Mouse (Mus musculus) G1E (cell line): ENCODE results near the gene Arap1.

ENCODE experiments used
- CTCF ChIP-seq: IDR thresholded peaks from 2 replicates; pipeline ENCODE4 v1.5.1; 2012; ENCODE audit warnings: low read depth, low read length, inconsistent platforms, mixed read lengths
- TAL1 ChIP-seq: conservative IDR thresholded peaks from 2 replicates; pipeline ENCODE4 v1.6.1; 2012; ENCODE audit warnings: low read depth, low read length, inconsistent platforms, mixed read lengths

DNA sequence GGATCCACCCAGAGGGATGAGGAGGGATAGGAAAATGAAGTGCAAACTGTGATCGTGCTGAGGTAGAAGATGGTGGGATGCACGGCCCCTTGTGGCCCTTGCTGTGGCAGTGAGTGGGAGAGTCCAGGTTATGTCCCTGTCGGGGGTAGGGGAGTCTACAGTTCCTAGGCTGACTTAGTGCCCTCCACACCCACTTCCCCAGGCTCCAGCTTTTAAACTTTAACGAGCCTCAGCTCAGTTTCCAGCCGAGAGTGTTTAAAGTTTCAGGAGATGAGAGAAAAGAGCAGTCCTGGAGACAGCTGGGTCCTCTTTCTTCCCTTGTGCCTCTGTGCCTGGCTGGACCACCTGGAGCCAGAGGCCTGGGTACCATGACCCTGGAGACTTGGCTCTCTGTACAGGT lies 20.6 kb upstream of the Arap1 start:
- no peak for TF ChIP-seq TAL1
- TF ChIP-seq CTCF, result no peak
